Mouse (Mus musculus) liver, embryonic 14.5 days (tissue): Measurements from ENCODE around the gene Ptprs. TPM values are rescaled to one million over a fixed set of nuclear protein-coding genes. Genes with fewer than 3 reads are reported as not detected.

ENCODE experiments used
- ATAC-seq: fragments of 200-750 bp; cut with Nextera tagmentation; 2 replicates; pipeline ENCODE4 v1.8.0; 2017; ENCODE audit warnings: moderate number of reproducible peaks, mild to moderate bottlenecking, moderate library complexity; ENCODE audit not compliant: insufficient read depth
- DNase-seq, 3 experiments: peaks; one replicate each; pipeline ENCODE4 v3.0.0-alpha.2; 2012 to 2013; ENCODE audit warnings: low read depth in 3 of 3, low spot score in 3 of 3
- H3K27ac ChIP-seq: fragments of 300-500 bp; sonication (generic); 2 replicates; pipeline ENCODE4 v1.5.1; 2014; ENCODE audit warnings: moderate library complexity, mild to moderate bottlenecking, control low read depth, inconsistent platforms
- H3K27me3 ChIP-seq: fragments of 300-500 bp; sonication (generic); 2 replicates; pipeline ENCODE4 v1.6.1; 2014; ENCODE audit warnings: mild to moderate bottlenecking, low read length, moderate library complexity; ENCODE audit not compliant: control insufficient read depth, insufficient read depth
- H3K36me3 ChIP-seq: fragments of 300-500 bp; sonication (generic); replicated peaks from 2 replicates; pipeline ENCODE4 v1.6.1; 2014; ENCODE audit warnings: low read depth; ENCODE audit not compliant: control insufficient read depth, insufficient read depth
- H3K4me1 ChIP-seq, 2 experiments: fragments of 200-500 bp in 1 of 2; fragments of 300-500 bp in 1 of 2; sonication (generic) in 1 of 2; replicated peaks; 2 replicates each; pipeline ENCODE4 v1.6.1; 2012 to 2014; ENCODE audit warnings: antibody characterized with exemption in 1 of 2, inconsistent platforms in 1 of 2, low read length in 1 of 2; ENCODE audit not compliant: control insufficient read depth in 2 of 2, insufficient read depth in 2 of 2
- H3K4me2 ChIP-seq: fragments of 300-500 bp; sonication (generic); 2 replicates; pipeline ENCODE4 v1.6.1; 2014; ENCODE audit warnings: low read depth, mild to moderate bottlenecking, control low read depth, moderate library complexity
- H3K4me3 ChIP-seq, 2 experiments: fragments of 200-500 bp in 1 of 2; fragments of 300-500 bp in 1 of 2; sonication (generic) in 1 of 2; 2 replicates each; pipeline ENCODE4 v1.5.1; 2012 to 2014; ENCODE audit warnings: low read depth in 2 of 2, low read length in 2 of 2, mild to moderate bottlenecking in 2 of 2, control low read depth in 1 of 2, inconsistent platforms in 1 of 2, moderate library complexity in 1 of 2; ENCODE audit not compliant: insufficient read depth in 1 of 2
- H3K9ac ChIP-seq: fragments of 300-500 bp; sonication (generic); replicated peaks from 2 replicates; pipeline ENCODE4 v1.6.1; 2014; ENCODE audit warnings: mild to moderate bottlenecking, control low read depth, moderate library complexity
- H3K9me3 ChIP-seq: fragments of 300-500 bp; sonication (generic); 2 replicates; pipeline ENCODE4 v1.6.1; 2016; ENCODE audit warnings: low read length, mixed read lengths; ENCODE audit not compliant: control insufficient read depth
- CTCF ChIP-seq: IDR thresholded peaks from 2 replicates; pipeline ENCODE4 v1.5.1; 2016; ENCODE audit warnings: antibody characterized with exemption, low read depth, control low read depth
- EP300 ChIP-seq: IDR thresholded peaks from 2 replicates; pipeline ENCODE4 v1.6.1; 2016; ENCODE audit warnings: antibody characterized with exemption, low read depth
- WGBS: fragments of 180-500 bp; shearing (Covaris S2); extraction: QIAGEN DNeasy Blood & Tissue Kit; methylation state at CpG from one replicate; pipeline ENCODE4 v1.1.7; 2014; ENCODE audit not compliant: insufficient replicate concordance; 5-methylcytosine and 5-hydroxymethylcytosine counted together
- polyA plus RNA-seq, 2 experiments: library from polyadenylated mRNA; depleted of rRNA in 1 of 2; stranded (reverse) in 1 of 2; unstranded in 1 of 2; fragments of >200 nt; fragmentation: Nextera tagmentation in 1 of 2; extraction: Ambion mirVana in 1 of 2; gene quantifications; 2 replicates each; pipeline versions ENCODE4 v1.2.1 to v1.2.3; 2012 to 2014

The Ptprs gene
- polyA plus RNA-seq, 2 experiments: 3.8 to 17.7 TPM

- DNase-seq (no peak), ATAC-seq (no peak)
- Histone ChIP-seq H3K9me3 (no peaks in the 10 kb centered on the region), H3K27me3 (no peaks in the 10 kb centered on the region), H3K4me1 (no peaks in the 10 kb centered on the region), H3K9ac (no peak overlapping the region), H3K4me2 (no peak overlapping the region), H3K27ac (no peak overlapping the region), H3K4me3 (no peak overlapping the region), H3K36me3 (no peaks in the 10 kb centered on the region; the same call in 1 of the 2 replicates)
- 80% methylated on average over 10 of the region's 10 CpGs for WGBS
- TF ChIP-seq EP300 (no peak), CTCF (no peak)
These were observed 82.4 kb downstream of the Ptprs start for GRCm38 (mm10) chr17:56393889-56394288.

DNA sequence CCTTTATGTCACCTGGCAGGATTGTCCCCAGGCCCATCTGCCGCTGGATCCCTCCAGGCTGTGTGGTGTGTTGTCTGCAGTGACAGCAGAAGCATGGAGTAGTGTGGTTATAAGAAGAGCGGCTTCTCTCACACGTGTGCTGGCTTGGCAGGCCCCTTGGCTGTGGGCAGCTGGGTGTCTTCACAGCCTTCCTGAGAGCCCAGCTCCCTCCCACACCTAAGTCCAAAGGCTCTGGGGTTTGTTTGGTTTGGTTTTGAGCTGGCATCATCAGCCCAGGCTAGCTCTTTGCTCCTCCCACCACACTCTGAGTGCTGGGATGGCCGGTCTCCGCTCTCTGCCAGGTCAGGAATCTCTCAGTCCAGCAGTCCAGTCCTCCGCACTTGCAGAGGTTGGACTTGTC is 83.0 kb downstream of the Ptprs start:
- H3K4me3 ChIP-seq: no peak overlapping the region
- ATAC-seq (no peak), DNase-seq (no peak)
- H3K9me3 ChIP-seq: no peaks in the 10 kb centered on the region
- no peak overlapping the region for H3K27ac ChIP-seq
- TF ChIP-seq CTCF (no peak), EP300 (no peak)
- H3K27me3 ChIP-seq: no peaks in the 10 kb centered on the region
- 81% methylated on average over 6 of the region's 6 CpGs for WGBS
- H3K9ac ChIP-seq: no peak overlapping the region
- no peaks in the 10 kb centered on the region for H3K4me1 ChIP-seq
- no peaks in the 10 kb centered on the region; the same call in 1 of the 2 replicates for H3K36me3 ChIP-seq
- H3K4me2 ChIP-seq: no peak overlapping the region

DNA sequence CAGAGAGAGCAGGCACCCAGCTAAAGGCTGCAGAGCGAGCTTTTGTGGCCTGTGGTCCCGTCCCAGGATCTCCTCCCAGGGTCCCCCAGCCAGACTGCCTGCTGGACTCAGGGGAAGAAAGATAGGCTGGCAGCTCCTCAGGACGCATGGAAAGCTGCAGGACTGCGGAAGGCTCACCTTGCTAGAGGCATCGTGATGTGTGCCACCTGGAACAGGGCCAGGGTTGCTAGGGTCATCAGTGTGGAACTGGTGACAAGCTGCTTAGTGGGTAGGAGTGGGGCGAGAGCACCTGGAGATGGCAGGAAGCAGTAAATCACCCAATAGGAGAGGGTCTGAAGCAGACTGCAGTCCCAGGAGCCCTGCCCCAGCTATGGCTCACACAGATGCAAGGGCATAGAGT is 88.7 kb downstream of the Ptprs start:
- TF ChIP-seq CTCF (no peak), EP300 (no peak)
- no peaks in the 10 kb centered on the region for H3K27me3 ChIP-seq
- no peaks in the 10 kb centered on the region for H3K9me3 ChIP-seq
- no peak for ATAC-seq
- no peak overlapping the region for H3K4me3 ChIP-seq
- 75% methylated on average over 6 of the region's 6 CpGs for WGBS
- DNase-seq: no peak
- H3K36me3 ChIP-seq: no peaks in the 10 kb centered on the region; the same call in 1 of the 2 replicates
- H3K4me2 ChIP-seq: no peak overlapping the region
- H3K9ac ChIP-seq: no peak overlapping the region
- H3K27ac ChIP-seq: no peak overlapping the region
- no peaks in the 10 kb centered on the region for H3K4me1 ChIP-seq

DNA sequence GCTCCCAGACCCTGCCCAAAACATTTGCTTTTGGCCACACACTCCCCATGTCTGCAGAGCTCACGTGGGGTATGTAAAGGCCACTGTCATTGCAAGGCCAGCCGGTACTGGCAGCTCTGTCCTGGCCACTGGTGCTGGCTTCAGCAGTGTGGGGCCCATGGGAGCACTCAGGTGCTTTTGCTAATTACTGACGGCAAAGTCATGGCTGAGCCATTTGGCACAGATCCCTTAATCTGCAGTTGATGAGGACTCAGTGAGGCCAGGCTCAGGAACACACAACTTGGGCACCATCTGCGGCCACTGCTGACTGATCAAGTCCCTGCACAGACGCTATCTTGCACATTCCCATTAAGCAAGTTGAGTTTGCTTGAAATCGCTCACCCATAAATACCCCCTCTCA is 91.4 kb downstream of the Ptprs start:
- Histone ChIP-seq H3K4me1 (no peaks in the 10 kb centered on the region), H3K4me3 (no peak overlapping the region), H3K9ac (no peak overlapping the region), H3K27ac (no peak overlapping the region), H3K9me3 (no peaks in the 10 kb centered on the region), H3K27me3 (no peaks in the 10 kb centered on the region), H3K4me2 (no peak overlapping the region), H3K36me3 (no peaks in the 10 kb centered on the region; the same call in 1 of the 2 replicates)
- 74% methylated on average over 6 of the region's 6 CpGs for WGBS
- ATAC-seq: no peak
- TF ChIP-seq CTCF (no peak), EP300 (no peak)
- no peak for DNase-seq

- Histone ChIP-seq H3K4me2 (no peak overlapping the region), H3K27me3 (no peaks in the 10 kb centered on the region), H3K4me1 (no peaks in the 10 kb centered on the region), H3K9me3 (no peaks in the 10 kb centered on the region), H3K27ac (no peak overlapping the region), H3K9ac (no peak overlapping the region), H3K36me3 (no peaks in the 10 kb centered on the region), H3K4me3 (no peak overlapping the region)
- 72% methylated on average over 8 of the region's 8 CpGs for WGBS
- no peak for TF ChIP-seq EP300
- ATAC-seq: no peak
- no peak for DNase-seq
These were observed 93.3 kb downstream of the Ptprs start for GRCm38 (mm10) chr17:56382997-56383396.
